Mouse (Mus musculus) midbrain, embryonic 14.5 days (tissue): ENCODE data around the gene Erp44. TPM values are rescaled to one million over a fixed set of nuclear protein-coding genes. Genes with fewer than 3 reads are reported as not detected.

Experiments
- ATAC-seq: fragments of 200-750 bp; cut with Nextera tagmentation; 2 replicates; pipeline ENCODE4 v1.8.0; 2017; ENCODE audit warnings: moderate number of reproducible peaks, moderate library complexity; ENCODE audit not compliant: low FRiP score, low TSS enrichment
- DNase-seq: peaks from one replicate; pipeline ENCODE4 v3.0.0-alpha.2; 2015
- H3K27ac ChIP-seq: fragments of 300-500 bp; sonication (generic); replicated peaks from 2 replicates; pipeline ENCODE4 v1.5.1; 2014; ENCODE audit warnings: mild to moderate bottlenecking, low read depth, low read length, moderate library complexity
- H3K27me3 ChIP-seq: fragments of 300-500 bp; sonication (generic); 2 replicates; pipeline ENCODE4 v1.6.1; 2014; ENCODE audit warnings: low read length, control low read depth, mixed read lengths; ENCODE audit not compliant: control insufficient read depth, insufficient read depth
- H3K36me3 ChIP-seq: fragments of 300-500 bp; sonication (generic); 2 replicates; pipeline ENCODE4 v1.6.1; 2014; ENCODE audit warnings: low read length, control low read depth; ENCODE audit not compliant: control insufficient read depth, insufficient read depth
- H3K4me1 ChIP-seq: fragments of 300-500 bp; sonication (generic); 2 replicates; pipeline ENCODE4 v1.6.1; 2014; ENCODE audit warnings: mild to moderate bottlenecking, antibody characterized with exemption, low read length, control low read depth; ENCODE audit not compliant: control insufficient read depth, insufficient read depth
- H3K4me2 ChIP-seq: fragments of 300-500 bp; sonication (generic); 2 replicates; pipeline ENCODE4 v1.6.1; 2014; ENCODE audit warnings: mild to moderate bottlenecking, low read length, moderate library complexity
- H3K4me3 ChIP-seq: fragments of 300-500 bp; sonication (generic); replicated peaks from 2 replicates; pipeline ENCODE4 v1.5.1; 2014; ENCODE audit warnings: low read depth, low read length
- H3K9ac ChIP-seq: fragments of 300-500 bp; sonication (generic); replicated peaks from 2 replicates; pipeline ENCODE4 v1.6.1; 2014; ENCODE audit warnings: mild to moderate bottlenecking, low read length, moderate library complexity
- H3K9me3 ChIP-seq: fragments of 300-500 bp; sonication (generic); 2 replicates; pipeline ENCODE4 v1.6.1; 2016; ENCODE audit warnings: low read length, control low read depth, mixed read lengths; ENCODE audit not compliant: control insufficient read depth
- WGBS: fragments of 180-500 bp; shearing (Covaris S2); extraction: QIAGEN DNeasy Blood & Tissue Kit; methylation state at CpG from one replicate; pipeline ENCODE4 v1.1.7; 2014; 5-methylcytosine and 5-hydroxymethylcytosine counted together
- microRNA counts: library from miRNA; unstranded; fragments of <30 nt; microRNA quantifications from one replicate; lab custom pipeline; 2016
- microRNA-seq: library from miRNA; unstranded; fragments of <30 nt; microRNA quantifications from one replicate; pipeline ENCODE4, GENCODE M21; 2016
- polyA plus RNA-seq: library from polyadenylated mRNA; unstranded; fragments of >200 nt; fragmentation: Nextera tagmentation; extraction: Ambion mirVana; gene quantifications from 2 replicates; pipeline ENCODE4 v1.2.1, GENCODE M21; 2014

Gene Erp44
- polyA plus RNA-seq, 1 experiment from 2014 or later, result 59.6 TPM

DNA sequence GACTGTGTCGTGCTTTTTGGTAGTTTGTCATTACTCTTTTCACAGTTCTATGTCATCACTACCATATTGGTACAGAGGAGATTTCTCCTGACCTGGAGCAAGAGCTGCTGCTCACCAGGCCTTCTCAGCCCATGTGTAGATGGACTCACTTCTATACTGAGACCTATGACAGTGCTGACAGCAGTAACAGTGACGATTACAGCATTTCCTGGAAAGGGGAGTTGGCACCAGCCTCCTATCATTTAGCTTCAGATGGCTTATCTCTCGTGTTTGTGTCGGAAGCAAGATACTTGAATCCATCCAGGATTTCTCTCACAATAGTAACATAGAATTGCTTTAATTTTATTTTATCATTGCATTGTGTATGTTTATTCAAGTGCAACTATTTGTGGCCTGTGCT, 119.0 kb downstream of the Erp44 start:
- no peak overlapping the region for H3K4me2 ChIP-seq
- no peak for DNase-seq
- WGBS, result 93% methylated on average over 4 of the region's 4 CpGs
- H3K36me3 ChIP-seq, result peaks cover 3% of the 10 kb centered on the region; the same call in 1 of the 2 replicates
- no peaks in the 10 kb centered on the region for H3K4me1 ChIP-seq
- H3K9me3 ChIP-seq, result no peaks in the 10 kb centered on the region
- ATAC-seq, result no peak
- H3K27me3 ChIP-seq, result no peaks in the 10 kb centered on the region
- no peak overlapping the region for H3K4me3 ChIP-seq
- no peak overlapping the region for H3K27ac ChIP-seq
- H3K9ac ChIP-seq, result no peak overlapping the region

DNA sequence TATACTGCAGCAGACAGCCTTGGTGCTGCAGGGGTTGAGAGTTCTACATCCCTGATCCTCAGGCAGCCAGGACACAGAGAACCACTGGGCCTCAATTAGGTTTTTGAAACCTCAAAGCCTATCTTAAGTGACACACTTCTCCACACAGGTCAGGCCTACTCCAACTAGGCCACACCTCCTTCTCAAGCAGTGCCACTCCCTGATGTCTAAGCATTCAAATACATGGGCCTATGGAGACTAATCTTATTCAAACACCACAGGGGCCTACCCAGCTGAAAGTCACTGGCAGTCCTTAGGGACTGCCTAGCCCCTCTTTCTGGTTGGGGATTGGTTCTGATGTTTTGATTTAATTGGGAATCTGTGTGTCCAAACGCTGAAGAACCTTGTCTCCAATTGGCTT, 123.5 kb downstream of the Erp44 start:
- no peak overlapping the region for H3K27ac ChIP-seq
- 59% methylated on average over 1 of the region's 1 CpGs for WGBS
- no peak for ATAC-seq

DNA sequence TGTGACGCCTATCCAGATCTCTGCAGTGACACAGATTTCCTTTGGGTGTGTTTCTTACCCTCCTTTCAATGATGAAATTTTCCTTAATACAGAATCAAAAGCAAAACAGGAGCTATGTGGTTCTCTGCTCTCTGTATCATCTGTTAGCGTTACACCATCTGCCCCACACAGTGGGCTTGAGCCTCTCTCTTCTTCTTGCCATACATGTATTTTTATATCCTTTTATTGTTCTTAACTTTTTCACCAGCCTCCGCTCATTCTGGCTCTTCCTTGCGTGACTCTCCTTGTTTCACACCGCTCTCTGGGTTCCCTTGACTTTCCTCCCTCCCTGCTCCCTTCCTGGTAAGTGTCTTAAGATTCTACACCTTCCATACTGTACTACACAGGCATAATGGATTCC, 126.1 kb downstream of the Erp44 start:
- Histone ChIP-seq H3K4me3 (no peak overlapping the region), H3K27me3 (no peaks in the 10 kb centered on the region), H3K36me3 (no peaks in the 10 kb centered on the region), H3K4me2 (no peak overlapping the region), H3K9ac (no peak overlapping the region), H3K4me1 (no peaks in the 10 kb centered on the region), H3K27ac (no peak overlapping the region), H3K9me3 (no peaks in the 10 kb centered on the region)
- no peak for DNase-seq
- ATAC-seq, result no peak
- WGBS, result 87% methylated on average over 5 of the region's 5 CpGs

More for the DNA sequence above, 123.5 kb downstream of the Erp44 start:
- H3K27me3 ChIP-seq, result no peaks in the 10 kb centered on the region
- H3K9me3 ChIP-seq, result no peaks in the 10 kb centered on the region
- no peak for DNase-seq
- no peak overlapping the region for H3K9ac ChIP-seq
- no peak overlapping the region for H3K4me3 ChIP-seq
- H3K4me2 ChIP-seq, result no peak overlapping the region
- H3K36me3 ChIP-seq, result peaks cover 3% of the 10 kb centered on the region; the same call in 1 of the 2 replicates
- no peaks in the 10 kb centered on the region for H3K4me1 ChIP-seq

DNA sequence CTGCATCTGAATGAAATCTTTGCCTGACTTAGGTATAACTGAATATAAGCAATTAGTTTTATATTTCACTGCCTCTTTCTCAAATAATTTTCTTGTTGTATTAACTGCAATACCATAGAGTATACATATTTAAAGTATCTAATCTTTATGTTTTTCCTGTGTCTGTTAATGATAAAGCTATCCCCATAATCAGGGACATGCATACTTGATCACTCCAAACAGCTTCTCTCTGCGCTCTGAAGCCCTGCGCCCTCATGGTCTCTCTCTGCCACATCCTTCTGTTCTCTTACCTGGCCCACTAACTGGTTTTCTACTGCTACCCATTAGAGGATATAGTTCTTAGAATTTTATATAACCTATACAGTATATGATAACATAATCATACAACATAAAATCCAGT, 129.9 kb downstream of the Erp44 start:
- no peak overlapping the region for H3K4me3 ChIP-seq
- 96% methylated on average over 2 of the region's 2 CpGs for WGBS
- H3K27ac ChIP-seq, result no peak overlapping the region
- no peaks in the 10 kb centered on the region for H3K4me1 ChIP-seq
- H3K9me3 ChIP-seq, result no peaks in the 10 kb centered on the region
- no peak overlapping the region for H3K9ac ChIP-seq
- no peaks in the 10 kb centered on the region for H3K36me3 ChIP-seq
- no peak for ATAC-seq
- no peak for DNase-seq
- no peak overlapping the region for H3K4me2 ChIP-seq
- H3K27me3 ChIP-seq, result no peaks in the 10 kb centered on the region

MicroRNAs within 50 kb of the gene (microRNA counts, 519-probe panel; counts per million panel counts)
- not detected for microRNA mmu-miR-1958 (lab: Ali Mortazavi, UCI)

Small RNA genes lying within 50 kb of the gene (microRNA-seq; reads per million reads assigned to microRNA genes)
- not detected for gene Mir1958

Other genes with a start within 250 kb of the Erp44 start
- 1.1 and 1.4 TPM in 2 replicates for gene Nr4a3, start 234.4 kb downstream of the Erp44 start, polyA plus RNA-seq
- gene Stx17, start 154.6 kb downstream of the Erp44 start, polyA plus RNA-seq, result 25.6 and 27.4 TPM in 2 replicates
- gene Invs, start 202 bp upstream of the Erp44 start, polyA plus RNA-seq, result 3.9 and 5.3 TPM in 2 replicates
- 38.5 and 57.1 TPM in 2 replicates for gene Tex10, start 193.9 kb upstream of the Erp44 start, polyA plus RNA-seq